25 mouse cellular contexts compared by ENCODE assay signal in genomic region chr19:43480512-43480911, GRCm38 (mm10). TPM values are rescaled to one million over a fixed set of nuclear protein-coding genes. Genes with fewer than 3 reads are reported as not detected.
A peak's percentile ranks its signal among the peaks of the same experiment; 100 is the strongest.
DNase-seq lines count a peak whose midpoint lies in the region; ATAC-seq and TF ChIP-seq lines count a peak whose summit lies in the region.
"Had no signal": no experiment of that assay in that cellular context is flagged by ENCODE, and none has a peak within 500 bp of the region (broad histone marks: within the 10 kb centered on the region; RNA-seq: fewer than 3 reads in every experiment).

No protein-coding gene starts in this region.

- H3K9ac ChIP-seq in lung, postnatal 0 days (replicated peaks; ENCODE audit: low read depth), result no peak overlapping the region
- H3K9ac ChIP-seq in embryonic facial prominence, embryonic 15.5 days, result no peak overlapping the region
- no peak overlapping the region for H3K9ac ChIP-seq in forebrain, embryonic 12.5 days
- H3K9ac ChIP-seq: forebrain, embryonic 15.5 days; heart, embryonic 15.5 days; hindbrain, embryonic 13.5 days had no signal

- no peaks in the 10 kb centered on the region for H3K36me3 ChIP-seq in lung, postnatal 0 days (ENCODE audit: insufficient read depth, low read length)
- H3K36me3 ChIP-seq in C2C12 (ENCODE audit: control insufficient read depth, insufficient read depth), result no peaks in the 10 kb centered on the region
- H3K36me3 ChIP-seq in embryonic facial prominence, embryonic 15.5 days, result no peaks in the 10 kb centered on the region
- H3K36me3 ChIP-seq in forebrain, embryonic 12.5 days (replicated peaks), result no peaks in the 10 kb centered on the region
- H3K36me3 ChIP-seq: forebrain, embryonic 10.5 days; forebrain, embryonic 15.5 days; heart, embryonic 10.5 days; heart, embryonic 15.5 days; hindbrain, embryonic 13.5 days had no signal

- no peaks in the 10 kb centered on the region for H3K4me1 ChIP-seq in lung, postnatal 0 days (ENCODE audit: insufficient read depth, low read depth, low read length)
- H3K4me1 ChIP-seq in embryonic facial prominence, embryonic 15.5 days, result peaks cover 25% of the 10 kb centered on the region
- no peaks in the 10 kb centered on the region for H3K4me1 ChIP-seq in forebrain, embryonic 12.5 days
- H3K4me1 ChIP-seq: forebrain, embryonic 10.5 days; forebrain, embryonic 15.5 days had no signal

- H3ac ChIP-seq in C2C12 (ENCODE audit: control insufficient read depth, insufficient read length, low read depth), result no peak overlapping the region

- no peak for ATAC-seq in lung, postnatal 0 days
- ATAC-seq in embryonic facial prominence, embryonic 15.5 days (ENCODE audit: insufficient number of reproducible peaks, low FRiP score, low TSS enrichment, low read depth), result no peak
- ATAC-seq in forebrain, embryonic 12.5 days (ENCODE audit: low FRiP score), result no peak
- ATAC-seq: forebrain, embryonic 15.5 days; hindbrain, postnatal 0 days; intestine, embryonic 16.5 days had no signal

- H3K27me3 ChIP-seq in lung, postnatal 0 days (replicated peaks; ENCODE audit: insufficient read depth, low read length), result no peaks in the 10 kb centered on the region
- peaks cover 27% of the 10 kb centered on the region for H3K27me3 ChIP-seq in C2C12 (ENCODE audit: control insufficient read depth, insufficient read depth, insufficient read length)
- H3K27me3 ChIP-seq in embryonic facial prominence, embryonic 15.5 days, result no peaks in the 10 kb centered on the region
- H3K27me3 ChIP-seq in forebrain, embryonic 12.5 days, result no peaks in the 10 kb centered on the region
- H3K27me3 ChIP-seq: CH12.LX; forebrain, embryonic 15.5 days; hindbrain, embryonic 13.5 days had no signal

- no peaks in the 10 kb centered on the region for H3K79me2 ChIP-seq in C2C12 (ENCODE audit: control insufficient read depth, insufficient read depth)

- 46% methylated on average over 9 of the region's 9 CpGs for WGBS in lung, postnatal 0 days
- WGBS in embryonic facial prominence, embryonic 15.5 days, result 27% methylated on average over 9 of the region's 9 CpGs
- WGBS in forebrain, embryonic 12.5 days, result 67% methylated on average over 9 of the region's 9 CpGs

- DNase-seq in lung, postnatal 0 days (ENCODE audit: low spot score), result peak; percentile 9
- DNase-seq in lung, postnatal 10 days, result no peak
- peak; percentile 40 for DNase-seq in adipocyte (ENCODE audit: low spot score)
- DNase-seq in left cerebral cortex, adult 18-20 months (ENCODE audit: low spot score in 2 of 2), result no peak
- DNase-seq: adrenal gland, postnatal 14 days; cerebellum, adult 18-20 months; cerebellum, adult 9-11 months; cerebellum, postnatal 36 days; gastrocnemius, postnatal 10 days; heart, adult 18-20 months; heart, postnatal 14 days; kidney, adult 8-10 months had no signal

- no peaks in the 10 kb centered on the region for H3K79me3 ChIP-seq in C2C12 (ENCODE audit: low read depth)

- TF ChIP-seq EP300 in lung, postnatal 0 days (IDR thresholded peaks at IDR 0.05), result no peak

- no peak for TF ChIP-seq CTCF in lung, postnatal 0 days (IDR thresholded peaks at IDR 0.05)
- no peak for TF ChIP-seq CTCF in C2C12 (IDR thresholded peaks at IDR 0.05; ENCODE audit: control insufficient read depth, insufficient read depth, insufficient read length)

- no peaks in the 10 kb centered on the region for H3K9me3 ChIP-seq in lung, postnatal 0 days (ENCODE audit: low read length)
- H3K9me3 ChIP-seq in embryonic facial prominence, embryonic 15.5 days (replicated peaks), result no peaks in the 10 kb centered on the region
- no peaks in the 10 kb centered on the region for H3K9me3 ChIP-seq in forebrain, embryonic 12.5 days
- H3K9me3 ChIP-seq: forebrain, embryonic 10.5 days; forebrain, embryonic 15.5 days; heart, embryonic 10.5 days; heart, embryonic 15.5 days; hindbrain, embryonic 13.5 days had no signal

- no peak overlapping the region for H3K27ac ChIP-seq in lung, postnatal 0 days (ENCODE audit: low read length)
- peak overlapping the region; percentile 78 for H3K27ac ChIP-seq in embryonic facial prominence, embryonic 15.5 days (replicated peaks)
- no peak overlapping the region for H3K27ac ChIP-seq in forebrain, embryonic 12.5 days
- H3K27ac ChIP-seq: forebrain, embryonic 10.5 days; forebrain, embryonic 15.5 days; heart, embryonic 10.5 days; heart, embryonic 15.5 days; hindbrain, embryonic 13.5 days; hindbrain, postnatal 0 days had no signal

- no peak overlapping the region for H3K4me2 ChIP-seq in lung, postnatal 0 days (replicated peaks; ENCODE audit: low read depth, low read length)
- no peak overlapping the region for H3K4me2 ChIP-seq in embryonic facial prominence, embryonic 15.5 days (replicated peaks)
- H3K4me2 ChIP-seq in forebrain, embryonic 12.5 days, result no peak overlapping the region
- H3K4me2 ChIP-seq: forebrain, embryonic 15.5 days; heart, embryonic 15.5 days; hindbrain, embryonic 13.5 days had no signal

- H3K4me3 ChIP-seq in lung, postnatal 0 days (ENCODE audit: low read depth, low read length), result no peak overlapping the region
- H3K4me3 ChIP-seq in C2C12 (ENCODE audit: insufficient read depth, poor library complexity, severe bottlenecking), result no peak overlapping the region
- H3K4me3 ChIP-seq in embryonic facial prominence, embryonic 15.5 days (replicated peaks), result no peak overlapping the region
- no peak overlapping the region for H3K4me3 ChIP-seq in forebrain, embryonic 12.5 days (replicated peaks)
- H3K4me3 ChIP-seq: erythroblast, embryonic 14.5 days; forebrain, embryonic 10.5 days; forebrain, embryonic 15.5 days; heart, embryonic 10.5 days; heart, embryonic 15.5 days; hindbrain, embryonic 13.5 days had no signal

TF ChIP-seq in C2C12, 6 proteins besides CTCF, POLR2A, EP300 and RAD21:
- TF ChIP-seq MYOG (IDR thresholded peaks at IDR 0.05; ENCODE audit: control insufficient read depth, extremely low read depth, insufficient read length) (no peak), FOSL1 (IDR thresholded peaks at IDR 0.05; ENCODE audit: insufficient read depth, low read length, poor library complexity, severe bottlenecking) (no peak), USF1 (IDR thresholded peaks at IDR 0.05; ENCODE audit: low read depth) (no peak), MAX (IDR thresholded peaks at IDR 0.05) (no peak), CEBPB (IDR thresholded peaks at IDR 0.05; ENCODE audit: low read depth) (peak; percentile 55), MYOD1 (IDR thresholded peaks at IDR 0.05; ENCODE audit: control insufficient read depth, insufficient read length, low read depth) (no peak)

RNA-seq across cellular contexts. Expression of gene Cnnm1, which starts 40.3 kb away (rescaled TPM):
- 0.25 and 0.30 TPM in 2 replicates for polyA plus RNA-seq in lung, postnatal 0 days (2015; fragmentation: Nextera tagmentation; extraction: Ambion mirVana)
- not detected for polyA plus RNA-seq in C2C12 (2012; fragmentation: generic; extraction: Trizol)
- polyA plus RNA-seq in embryonic facial prominence, embryonic 15.5 days (2015; fragmentation: Nextera tagmentation; extraction: Ambion mirVana), result 3.1 and 3.5 TPM in 2 replicates
- polyA plus RNA-seq in forebrain, embryonic 12.5 days (2016; fragmentation: Nextera tagmentation; extraction: Ambion mirVana), result 0.36 and 0.92 TPM in 2 replicates
- 100 to 1,000 TPM; 104 to 106 TPM for total RNA-seq in left cerebral cortex, adult 18-20 months (2021)
- total RNA-seq: CH12.LX; hematopoietic stem cell, adult 5-6 weeks had no signal
- polyA plus RNA-seq: erythroblast, embryonic 14.5 days had no signal

RNA-seq across cellular contexts. Expression of gene Got1, which starts 43.9 kb away (rescaled TPM):
- 14.2 and 15.6 TPM in 2 replicates for polyA plus RNA-seq in lung, postnatal 0 days (2015; fragmentation: Nextera tagmentation; extraction: Ambion mirVana)
- 69.8 TPM for polyA plus RNA-seq in C2C12 (2012; fragmentation: generic; extraction: Trizol)
- 31.2 and 31.9 TPM in 2 replicates for polyA plus RNA-seq in embryonic facial prominence, embryonic 15.5 days (2015; fragmentation: Nextera tagmentation; extraction: Ambion mirVana)
- 57.6 and 58.8 TPM in 2 replicates for polyA plus RNA-seq in forebrain, embryonic 12.5 days (2016; fragmentation: Nextera tagmentation; extraction: Ambion mirVana)
- total RNA-seq in left cerebral cortex, adult 18-20 months (2021), result 100 to 1,000 TPM; 407 to 417 TPM

Comparison
In these comparisons a context has a peak if more than half of its experiments do, and no peak if none do; other contexts are left out.
1. DNase-seq: peak in lung, postnatal 0 days (single experiment) and adipocyte (single experiment); none in lung, postnatal 10 days (single experiment) and left cerebral cortex, adult 18-20 months (0 of 2).